Mouse (Mus musculus): ENCODE results near the gene Gapdh.
A peak's percentile ranks its signal among the peaks of the same experiment; 100 is the strongest.

Gene Gapdh

GRCm38 (mm10) chr6:125166051-125166751 lies at the start of gene Gapdh:
Gene Gapdh, minus strand, starts transcription at chr6:125166467.
- DNase-seq (ENCODE audit: low read depth), result peak; percentile 93

GRCm38 (mm10) chr6:125215148-125215954 lies 49.1 kb upstream of the Gapdh start, which contains the start of gene Vamp1:
Gene Vamp1, plus strand, starts transcription at chr6:125215551.
- DNase-seq (ENCODE audit: low read depth), result peak; percentile 99

- DNase-seq (ENCODE audit: low read depth), result no peak
Measured at GRCm38 (mm10) chr6:125213715-125214114, 47.4 kb upstream of the Gapdh start.

GRCm38 (mm10) chr6:125213129-125213528 lies 46.9 kb upstream of the Gapdh start:
- DNase-seq (ENCODE audit: low read depth), result no peak

- DNase-seq (ENCODE audit: low read depth), result no peak
Measured at GRCm38 (mm10) chr6:125212621-125213020, 46.4 kb upstream of the Gapdh start.

GRCm38 (mm10) chr6:125210436-125210835 lies 44.2 kb upstream of the Gapdh start:
- peak; percentile 36 for DNase-seq (ENCODE audit: low read depth)

- DNase-seq (ENCODE audit: low read depth), result peak; percentile 16
Measured at GRCm38 (mm10) chr6:125197166-125197565, 30.9 kb upstream of the Gapdh start.

- no peak for DNase-seq (ENCODE audit: low read depth)
Measured at GRCm38 (mm10) chr6:125196301-125196700, 30.0 kb upstream of the Gapdh start.

GRCm38 (mm10) chr6:125195541-125196075 lies 29.3 kb upstream of the Gapdh start:
- DNase-seq (ENCODE audit: low read depth), result no peak

- DNase-seq (ENCODE audit: low read depth), result peak; percentile 68
Measured at GRCm38 (mm10) chr6:125193390-125193789, 27.1 kb upstream of the Gapdh start.

- DNase-seq (ENCODE audit: low read depth), result peak; percentile 46
Measured at GRCm38 (mm10) chr6:125192841-125193240, 26.6 kb upstream of the Gapdh start.

GRCm38 (mm10) chr6:125192016-125192714 lies 25.9 kb upstream of the Gapdh start:
- peak; percentile 97 for DNase-seq (ENCODE audit: low read depth)

- peak; percentile 98 for DNase-seq (ENCODE audit: low read depth)
Measured at GRCm38 (mm10) chr6:125191332-125192015, 25.2 kb upstream of the Gapdh start, which contains the start of the genes Ncapd2 and Mrpl51. Gene Ncapd2, minus strand, starts transcription at chr6:125191701. Gene Mrpl51, plus strand, starts transcription at chr6:125191801.

- DNase-seq (ENCODE audit: low read depth), result peak; percentile 28
Measured at GRCm38 (mm10) chr6:125190816-125191215, 24.5 kb upstream of the Gapdh start.

- DNase-seq (ENCODE audit: low read depth), result no peak
Measured at GRCm38 (mm10) chr6:125186203-125186602, 19.9 kb upstream of the Gapdh start.

- DNase-seq (ENCODE audit: low read depth), result no peak
Measured at GRCm38 (mm10) chr6:125182133-125182532, 15.9 kb upstream of the Gapdh start.

GRCm38 (mm10) chr6:125179601-125180000 lies 13.3 kb upstream of the Gapdh start:
- no peak for DNase-seq (ENCODE audit: low read depth)

GRCm38 (mm10) chr6:125175469-125175868 lies 9.2 kb upstream of the Gapdh start:
- no peak for DNase-seq (ENCODE audit: low read depth)

GRCm38 (mm10) chr6:125173256-125173655 lies 7.0 kb upstream of the Gapdh start:
- DNase-seq (ENCODE audit: low read depth), result no peak

GRCm38 (mm10) chr6:125172474-125172873 lies 6.2 kb upstream of the Gapdh start:
- DNase-seq (ENCODE audit: low read depth), result no peak

- DNase-seq (ENCODE audit: low read depth), result peak; percentile 70
Measured at GRCm38 (mm10) chr6:125170194-125170593, 3.9 kb upstream of the Gapdh start.

Measured in 416B (cell line).